Mouse (Mus musculus): ENCODE measurements at regions not wholly inside any gene's neighbourhood (a gene's known extent, or its start where the extent isn't known, plus 50 kb on each side); places are given as distances from the start of the nearest gene placed in this dataset.

DNA sequence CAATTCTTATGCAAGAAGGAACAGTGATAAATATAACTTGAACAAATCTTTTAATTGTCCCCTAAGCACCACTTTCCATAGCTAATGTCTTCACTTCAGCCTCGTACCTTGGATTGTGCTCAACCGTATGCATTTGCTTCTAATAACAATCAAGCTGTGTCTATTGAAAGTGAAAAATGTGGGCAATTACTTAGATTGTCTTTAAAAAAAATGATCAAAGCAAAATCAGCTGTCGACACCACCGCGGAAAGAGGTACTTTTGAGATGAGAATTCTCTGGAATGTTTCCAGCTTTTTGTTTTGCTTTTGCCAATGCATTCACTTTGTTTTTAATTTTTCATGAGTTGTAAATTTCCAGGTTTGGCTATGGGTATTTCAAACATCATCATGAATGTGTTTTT lies 54.1 kb upstream of the Samsn1 start:
- TF ChIP-seq CTCF (IDR thresholded peaks at IDR 0.05; ENCODE audit: control insufficient read depth, insufficient read depth, low read length) (no peak), POLR2A (IDR thresholded peaks at IDR 0.05; ENCODE audit: borderline replicate concordance, control insufficient read depth, low read depth, low read length) (no peak)

Data from bone marrow, adult 2 months (tissue).